Mouse (Mus musculus): ENCODE measurements at regions not wholly inside any gene's neighbourhood (a gene's known extent, or its start where the extent isn't known, plus 50 kb on each side); places are given as distances from the start of the nearest gene placed in this dataset.
"Not testable (repeated sequence)": the region's sequence is repeated elsewhere in the genome, so short reads cannot be mapped to it uniquely, and the experiment has no call there.

DNA sequence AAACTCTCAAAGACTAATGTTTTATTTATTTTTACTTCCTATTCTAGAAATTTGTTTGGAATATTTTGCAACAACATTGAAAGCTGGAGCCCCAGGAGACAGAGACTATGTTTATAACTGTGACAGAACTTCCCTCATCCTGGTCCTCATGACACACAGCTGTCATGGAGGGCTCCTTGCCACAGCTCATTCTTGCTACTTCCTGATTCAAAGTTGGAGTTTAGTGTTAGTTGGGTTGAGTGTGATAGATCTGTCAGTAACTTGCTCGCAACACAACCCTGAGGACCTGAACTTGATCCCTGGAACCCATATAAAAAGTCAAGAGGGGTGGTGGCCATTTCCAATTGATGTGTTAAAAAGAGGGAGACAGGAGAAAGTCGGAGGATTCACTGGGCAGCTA, 328.3 kb upstream of the Nox3 start:
- no peak for DNase-seq (ENCODE audit: inconsistent age in 2 of 2, low spot score in 1 of 2)

DNA sequence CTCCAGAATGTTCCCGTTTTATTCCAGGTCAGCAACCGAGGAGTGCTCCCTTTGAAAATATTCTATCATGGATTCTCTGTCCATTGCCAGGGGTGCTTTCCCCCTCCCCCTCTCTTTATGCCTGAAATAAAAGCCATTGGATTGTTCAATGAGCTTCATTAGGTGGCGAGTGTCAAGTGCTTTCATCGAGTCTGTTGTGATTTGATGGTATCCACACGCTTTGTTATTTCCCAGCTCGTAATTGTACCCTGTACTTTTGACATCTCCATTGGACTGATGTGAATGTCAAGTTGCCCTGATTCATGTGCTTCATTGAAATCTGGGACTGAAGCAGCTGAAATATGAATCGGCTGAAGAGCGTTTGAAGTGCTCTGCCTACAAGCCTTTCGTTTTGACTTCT, 333.1 kb upstream of the Nox3 start:
- DNase-seq (ENCODE audit: inconsistent age in 2 of 2, low spot score in 1 of 2) = no peak

DNA sequence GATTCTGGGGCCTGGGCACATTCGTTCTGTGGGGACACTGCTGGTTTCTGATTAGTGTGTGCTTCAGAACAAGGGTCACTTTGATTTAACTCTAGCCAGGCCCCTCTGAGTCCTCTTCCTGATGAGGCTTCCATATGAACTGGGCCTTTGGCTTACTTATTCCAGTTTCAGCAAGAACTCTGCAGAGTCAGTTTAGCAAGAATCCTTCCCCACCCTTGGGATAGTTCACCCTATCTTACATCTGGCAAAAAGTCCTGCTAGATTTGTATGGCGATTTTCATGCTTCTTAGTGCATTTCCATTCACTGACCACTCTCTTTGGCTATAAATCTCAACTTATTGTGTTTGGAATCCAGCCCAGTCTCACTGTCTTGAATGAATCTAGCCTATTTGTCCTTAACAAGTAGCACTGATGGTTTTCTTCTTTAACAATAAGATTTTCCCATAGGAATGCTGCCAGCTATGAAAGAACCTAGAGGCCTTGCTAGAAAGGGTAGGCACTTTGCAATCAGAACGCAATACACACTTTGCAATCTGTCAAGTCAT, 338.8 kb upstream of the Nox3 start:
- DNase-seq (ENCODE audit: inconsistent age in 2 of 2, low spot score in 1 of 2) = peak in 1 of 2 experiments; percentile 21

DNA sequence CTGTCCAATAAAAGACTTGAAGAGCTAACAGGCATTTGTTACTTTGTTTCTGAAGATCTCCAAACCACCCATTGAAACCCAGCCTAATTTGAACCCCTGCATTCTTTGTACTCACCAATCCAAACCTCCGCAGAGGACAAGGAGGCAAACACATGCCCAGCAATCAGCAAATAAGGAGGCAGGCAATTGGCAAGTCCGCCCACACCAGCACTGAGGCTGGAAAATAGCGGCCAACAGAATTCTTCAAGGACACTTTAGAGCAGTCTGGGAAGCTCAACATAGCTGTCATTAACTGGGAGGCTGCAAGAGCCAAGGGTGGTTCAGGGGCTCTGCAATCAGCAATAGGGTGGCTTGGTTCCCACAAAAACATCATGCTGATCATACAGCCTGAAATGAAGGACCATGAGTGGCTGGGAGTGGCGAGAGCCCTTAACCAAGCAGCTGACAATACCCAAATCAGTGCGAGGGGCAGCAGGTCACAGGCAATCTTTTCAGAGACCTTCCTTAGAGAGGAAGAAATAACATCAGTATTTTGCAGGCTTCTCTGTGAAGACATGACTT, 344.1 kb upstream of the Nox3 start:
- DNase-seq (ENCODE audit: inconsistent age in 2 of 2, low spot score in 1 of 2) = peak in 1 of 2 experiments; percentile 56

DNA sequence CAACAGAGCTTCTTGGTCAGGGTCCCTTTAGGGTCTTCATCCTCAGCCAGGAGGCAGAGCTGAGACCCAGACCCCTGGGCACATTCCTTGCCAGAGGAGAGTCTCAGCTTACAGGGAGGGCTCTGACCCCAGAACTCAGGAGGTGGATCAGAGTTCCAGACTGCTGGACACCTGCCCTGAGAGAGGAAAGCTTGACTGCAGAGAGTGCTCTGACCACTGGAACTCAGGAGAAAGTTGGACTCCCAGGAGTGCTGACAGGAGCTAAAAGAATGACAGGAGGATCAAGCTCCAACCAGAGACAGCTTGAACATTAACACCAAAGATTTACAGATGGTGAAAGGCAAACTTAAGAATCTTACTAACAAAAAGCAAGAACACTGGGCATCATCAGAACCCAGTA, 364.1 kb upstream of the Nox3 start:
- not testable (repeated sequence) for DNase-seq (ENCODE audit: inconsistent age in 2 of 2, low spot score in 1 of 2)

DNA sequence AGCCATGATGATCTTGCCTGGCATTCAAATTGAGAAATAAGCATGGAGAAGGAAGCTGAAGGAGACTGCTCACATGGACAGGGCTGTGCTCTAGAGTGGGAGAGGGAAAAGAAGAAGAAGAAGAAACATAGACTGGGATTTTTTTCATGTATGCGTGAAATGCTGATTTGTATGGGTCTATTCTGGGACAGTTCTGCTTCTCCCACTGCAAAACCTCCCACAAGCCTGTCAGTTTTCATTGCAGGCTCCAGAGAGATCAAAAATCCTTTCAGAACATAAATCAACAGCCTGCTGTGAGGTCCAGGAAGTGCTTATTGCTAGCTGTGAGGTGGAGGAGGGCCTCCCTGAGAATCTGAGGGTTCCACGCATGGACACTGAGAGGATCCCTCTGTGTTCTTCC, 377.3 kb upstream of the Nox3 start:
- no peak for DNase-seq (ENCODE audit: inconsistent age in 2 of 2, low spot score in 1 of 2)

DNA sequence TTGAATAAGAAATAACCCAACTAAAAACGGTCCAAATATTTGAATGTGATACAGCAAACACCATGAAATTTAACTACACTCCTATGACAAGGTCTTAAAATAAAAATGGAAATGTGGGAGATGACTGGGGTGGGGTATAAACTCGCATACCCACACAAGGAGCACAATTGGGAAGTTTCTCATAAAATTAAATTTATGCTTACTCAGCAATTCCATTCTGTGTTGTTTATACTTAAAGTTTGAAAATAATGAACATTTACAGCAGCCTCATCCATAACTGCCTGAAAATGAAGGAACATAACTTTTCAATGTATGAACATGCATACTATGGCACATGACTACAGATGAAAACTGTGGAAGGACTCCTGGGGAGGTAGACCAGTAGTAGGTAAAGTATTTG, 384.5 kb upstream of the Nox3 start:
- no peak for DNase-seq (ENCODE audit: inconsistent age in 2 of 2, low spot score in 1 of 2)

DNA sequence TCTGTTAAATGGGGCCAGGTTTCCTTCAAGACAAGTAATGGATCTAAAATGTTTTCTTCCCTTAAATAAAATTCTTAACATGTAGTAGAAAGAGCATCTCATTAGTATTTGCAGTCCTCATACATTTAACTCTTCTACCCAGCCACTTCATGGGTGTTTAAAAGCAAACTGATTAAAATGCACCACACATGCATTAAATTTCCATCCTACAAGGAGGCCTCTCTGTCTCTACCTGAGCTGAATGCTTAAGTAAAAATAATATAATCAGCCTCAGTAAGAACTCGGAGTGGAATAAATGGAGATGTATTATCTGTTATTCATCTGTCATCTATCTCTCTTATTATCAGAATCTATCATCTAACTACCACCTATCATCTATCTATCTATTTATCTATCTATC, 398.6 kb upstream of the Nox3 start:
- DNase-seq (ENCODE audit: inconsistent age in 2 of 2, low spot score in 1 of 2) = no peak

DNA sequence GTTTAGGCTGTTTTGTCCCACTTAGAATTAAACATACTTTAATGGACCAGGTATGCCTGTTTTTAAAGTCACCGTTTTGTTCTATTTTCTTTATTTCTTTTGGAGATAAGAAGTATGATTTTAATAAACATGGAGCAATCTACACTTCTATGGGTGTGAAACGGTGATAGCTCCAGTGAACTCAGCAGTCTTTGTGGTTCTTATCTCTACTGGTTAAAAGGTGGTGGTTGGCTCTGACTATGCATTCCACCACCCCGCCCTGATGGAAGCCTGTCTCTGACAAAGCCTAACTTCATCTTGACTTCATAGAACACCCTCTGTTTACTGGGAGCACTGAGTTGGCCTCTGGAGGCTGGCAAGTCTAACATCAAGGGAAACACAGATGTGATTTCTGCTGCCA, 407.3 kb upstream of the Nox3 start:
- no peak for DNase-seq (ENCODE audit: inconsistent age in 2 of 2, low spot score in 1 of 2)

DNA sequence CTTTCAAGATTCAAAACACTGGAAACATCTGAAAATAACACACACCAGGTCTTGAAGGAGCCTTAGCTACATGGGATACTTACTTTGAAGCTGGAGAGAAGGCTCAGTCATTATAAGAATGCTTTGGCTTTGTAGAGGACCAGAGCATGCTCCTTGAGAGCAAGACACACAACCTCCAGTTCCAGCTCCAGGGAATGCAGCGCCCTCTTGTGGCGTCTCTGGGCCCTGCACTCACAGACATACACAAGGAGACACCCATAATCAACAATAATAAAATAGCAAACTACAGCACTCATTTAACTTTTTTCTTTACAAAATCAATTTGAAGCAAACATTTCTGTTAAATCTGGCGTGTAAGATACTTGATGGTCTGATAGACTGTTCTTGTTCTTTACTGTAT, 413.2 kb upstream of the Nox3 start:
- DNase-seq (ENCODE audit: inconsistent age in 2 of 2, low spot score in 1 of 2) = peak; percentile 15 to 37

DNA sequence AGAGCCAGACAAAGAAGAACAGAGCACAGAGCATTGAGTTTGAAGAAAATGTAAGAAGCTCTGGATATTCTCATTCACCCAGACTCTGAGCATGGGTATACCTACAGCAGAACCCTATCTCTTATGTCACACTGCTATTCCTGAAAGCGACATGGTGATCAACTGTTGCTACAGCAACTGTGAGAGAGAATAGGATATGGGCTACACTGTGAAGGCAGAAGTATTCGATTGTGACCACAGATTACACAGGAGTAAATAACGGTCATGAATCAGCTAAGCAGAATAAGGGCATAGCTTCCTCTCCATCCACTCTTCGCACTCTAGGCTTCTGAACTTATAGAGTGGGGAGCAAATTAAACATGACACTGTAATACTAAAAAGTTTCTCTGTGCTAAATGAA, 417.0 kb upstream of the Nox3 start:
- DNase-seq (ENCODE audit: inconsistent age in 2 of 2, low spot score in 1 of 2) = no peak

DNA sequence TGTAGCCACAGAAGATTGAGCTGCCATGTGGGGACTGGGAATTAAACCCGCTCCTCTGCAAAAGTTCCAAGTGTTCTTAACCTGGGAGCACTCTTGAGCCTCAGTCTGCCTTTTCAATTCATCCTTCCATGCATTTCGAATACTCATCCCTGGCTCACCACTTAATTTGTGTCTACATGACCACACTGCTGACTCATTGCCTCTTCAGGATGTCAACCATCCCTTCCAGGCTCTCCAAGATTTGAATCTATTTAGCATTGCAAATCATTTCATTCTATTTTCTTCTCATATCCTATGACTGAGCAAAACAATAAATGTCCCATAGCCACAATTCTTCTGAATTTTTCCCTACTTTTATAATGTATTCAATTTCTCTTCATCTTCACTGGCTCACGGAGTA, 420.4 kb upstream of the Nox3 start:
- no peak for DNase-seq (ENCODE audit: inconsistent age in 2 of 2, low spot score in 1 of 2)

DNA sequence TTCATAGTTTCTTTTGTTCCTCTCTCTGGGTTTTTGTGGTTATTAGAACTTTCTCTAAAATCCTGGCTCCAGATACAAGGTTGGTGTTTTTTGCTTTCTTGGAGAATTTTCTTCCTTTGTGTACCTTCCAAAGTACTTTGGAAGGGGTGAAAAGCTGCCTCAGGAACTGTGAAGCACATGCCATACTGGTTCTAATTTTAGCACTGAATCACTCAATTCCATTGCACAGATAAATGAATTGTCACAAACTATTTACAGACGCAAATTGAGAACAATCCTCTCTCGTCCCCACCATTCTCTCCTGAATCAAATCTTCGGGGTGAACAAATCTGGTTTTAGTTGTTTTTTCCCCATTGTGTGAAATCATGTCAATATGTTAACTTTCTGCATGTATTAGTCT, 437.6 kb upstream of the Nox3 start:
- DNase-seq (ENCODE audit: inconsistent age in 2 of 2, low spot score in 1 of 2) = no peak

DNA sequence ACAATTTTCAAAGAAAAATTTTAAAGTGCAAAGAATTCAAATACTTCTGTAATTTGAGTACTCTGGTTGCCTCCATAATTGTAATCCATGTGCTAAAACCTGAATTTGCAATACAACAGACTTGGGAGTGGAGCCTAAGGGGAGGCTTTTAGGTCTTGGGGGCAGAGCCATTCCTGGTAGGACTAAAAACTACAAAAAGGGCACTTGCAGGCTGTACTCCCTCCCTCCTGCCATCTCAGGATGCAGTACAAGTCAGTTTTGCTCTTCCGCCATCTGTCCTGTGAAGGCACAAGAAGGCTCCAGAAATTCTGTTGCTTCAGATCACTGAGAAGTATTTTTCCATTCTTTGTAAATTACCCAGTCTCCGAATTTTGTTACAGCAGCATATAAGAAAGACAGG, 467.4 kb upstream of the Nox3 start:
- no peak for DNase-seq (ENCODE audit: inconsistent age in 2 of 2, low spot score in 1 of 2)

DNA sequence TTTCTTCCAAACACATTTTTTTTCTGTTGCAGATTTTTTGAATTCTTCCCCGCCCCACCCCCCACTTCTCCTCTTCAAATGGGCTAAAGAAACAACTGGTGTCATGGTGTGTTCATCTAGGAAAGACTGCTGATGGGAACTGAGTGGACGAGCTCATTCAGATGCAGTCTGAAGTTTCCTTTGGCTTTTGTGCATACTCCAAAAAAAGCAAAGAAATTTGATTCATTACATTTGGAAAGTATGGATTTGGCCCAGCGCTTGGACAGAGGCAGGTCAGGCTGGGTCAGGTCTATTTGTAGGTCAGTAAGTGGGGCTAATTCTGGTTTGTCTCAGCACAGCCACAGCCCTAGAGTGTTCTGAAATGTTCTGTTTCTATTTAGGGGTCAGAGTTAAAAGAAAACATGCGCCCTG, 477.9 kb upstream of the Nox3 start:
- peak; percentile 20 to 51 for DNase-seq (ENCODE audit: inconsistent age in 2 of 2, low spot score in 1 of 2)

DNA sequence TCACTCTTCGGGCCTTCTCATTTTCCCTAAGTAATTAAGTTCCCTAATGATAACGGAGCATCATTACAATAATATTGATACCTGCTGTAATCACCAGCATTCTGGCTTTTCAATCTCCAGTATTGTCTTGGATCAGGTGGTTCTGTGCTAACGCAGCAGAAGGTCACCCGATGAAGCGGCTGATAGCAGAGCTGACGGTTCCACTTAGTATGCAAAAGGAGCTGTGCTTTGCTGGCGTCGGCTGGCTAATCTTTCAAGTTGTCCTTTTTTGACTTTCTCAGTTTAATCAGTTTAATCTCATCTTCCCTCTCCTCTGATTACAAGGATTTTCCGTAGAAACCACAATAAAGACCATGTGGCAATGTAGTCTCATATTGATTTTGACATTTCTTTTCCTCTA, 478.9 kb upstream of the Nox3 start:
- no peak for DNase-seq (ENCODE audit: inconsistent age in 2 of 2, low spot score in 1 of 2)

DNA sequence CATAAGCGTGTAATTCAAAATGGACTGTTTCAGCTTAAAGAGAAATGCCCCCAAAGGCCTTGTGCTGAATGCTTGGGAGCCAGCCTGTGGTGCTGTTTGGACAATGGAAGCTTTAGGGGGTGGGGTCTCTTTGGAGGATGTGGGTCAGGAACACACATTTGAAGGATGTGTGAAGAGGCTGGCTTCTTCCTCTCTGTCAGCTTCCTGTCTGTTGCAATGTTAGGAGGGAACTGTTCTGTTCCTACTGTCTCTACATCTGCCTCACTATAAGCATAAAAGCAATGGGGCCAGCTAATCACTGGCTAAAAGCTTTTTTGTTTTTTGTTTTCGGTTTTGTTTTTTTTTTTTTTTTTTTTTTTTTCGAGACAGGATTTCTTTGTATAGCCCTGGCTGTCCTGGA, 480.5 kb upstream of the Nox3 start:
- DNase-seq (ENCODE audit: inconsistent age in 2 of 2, low spot score in 1 of 2) = no peak

DNA sequence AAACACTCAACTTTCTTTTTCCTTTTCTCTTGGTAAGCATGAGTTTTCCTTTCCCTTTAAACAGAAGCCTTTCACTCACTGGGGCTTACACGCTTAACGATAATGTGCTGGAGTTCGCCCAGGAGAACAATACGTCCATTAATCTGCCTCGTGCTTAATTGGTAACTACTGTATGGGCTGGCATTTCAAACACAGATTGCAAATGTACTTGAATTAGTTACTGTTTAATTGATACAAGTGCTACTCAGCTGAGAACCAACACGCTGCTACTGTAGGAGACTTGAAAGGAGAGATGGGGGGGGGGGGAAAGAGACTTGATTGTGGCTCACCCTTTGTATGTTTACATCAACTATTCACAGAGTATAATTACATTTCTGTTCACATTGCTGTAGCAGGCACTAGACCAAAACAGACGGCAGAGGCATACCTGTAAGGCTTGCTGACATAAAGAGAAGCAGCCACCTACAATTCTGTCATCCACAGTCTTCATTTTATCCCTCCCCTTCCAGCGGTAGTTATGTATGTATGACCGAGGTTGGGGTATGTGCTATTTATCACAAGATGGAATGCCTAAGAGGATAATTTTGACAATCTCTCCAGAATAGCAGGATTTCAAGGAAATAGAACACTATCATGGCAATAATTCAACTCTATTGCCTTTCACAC, 481.6 kb upstream of the Nox3 start:
- DNase-seq (ENCODE audit: inconsistent age in 2 of 2, low spot score in 1 of 2) = no peak

DNA sequence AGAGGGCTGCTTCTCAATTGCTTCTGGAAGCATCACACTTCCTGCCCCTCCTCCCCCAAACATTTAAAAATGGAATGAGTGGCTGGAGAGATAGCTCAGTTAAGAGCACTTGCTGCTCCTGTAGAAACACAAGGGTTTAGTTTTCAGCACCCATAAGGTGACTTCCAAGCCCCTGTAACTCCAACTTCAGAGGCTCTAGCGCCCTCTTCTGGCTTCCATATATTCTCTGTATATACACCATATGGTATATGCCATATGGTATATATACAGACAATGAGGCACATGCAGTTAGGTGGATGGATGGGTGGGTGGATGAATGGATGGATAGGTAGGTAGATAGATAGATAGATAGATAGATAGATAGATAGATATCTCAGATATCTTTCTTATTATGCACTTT, 483.2 kb upstream of the Nox3 start:
- no peak for DNase-seq (ENCODE audit: inconsistent age in 2 of 2, low spot score in 1 of 2)

DNA sequence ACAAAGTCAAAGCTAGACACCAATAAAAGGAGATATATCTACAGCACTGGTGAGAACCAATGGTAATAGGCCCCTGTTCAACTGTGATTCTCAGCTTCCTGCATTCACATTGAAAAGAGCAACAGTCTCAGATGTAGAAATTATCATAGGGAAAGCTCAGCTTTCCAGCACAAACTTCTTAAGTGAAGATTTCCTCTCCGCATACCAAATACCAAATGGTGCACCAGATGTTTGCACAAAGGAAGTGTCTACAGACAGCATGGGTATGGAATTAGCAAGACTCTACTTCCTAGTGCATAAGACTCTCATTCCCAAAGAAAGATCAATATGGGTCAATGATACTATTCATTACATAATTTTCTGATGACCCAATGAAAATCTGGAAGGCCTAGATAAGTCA, 486.0 kb upstream of the Nox3 start:
- no peak for DNase-seq (ENCODE audit: inconsistent age in 2 of 2, low spot score in 1 of 2)

DNA sequence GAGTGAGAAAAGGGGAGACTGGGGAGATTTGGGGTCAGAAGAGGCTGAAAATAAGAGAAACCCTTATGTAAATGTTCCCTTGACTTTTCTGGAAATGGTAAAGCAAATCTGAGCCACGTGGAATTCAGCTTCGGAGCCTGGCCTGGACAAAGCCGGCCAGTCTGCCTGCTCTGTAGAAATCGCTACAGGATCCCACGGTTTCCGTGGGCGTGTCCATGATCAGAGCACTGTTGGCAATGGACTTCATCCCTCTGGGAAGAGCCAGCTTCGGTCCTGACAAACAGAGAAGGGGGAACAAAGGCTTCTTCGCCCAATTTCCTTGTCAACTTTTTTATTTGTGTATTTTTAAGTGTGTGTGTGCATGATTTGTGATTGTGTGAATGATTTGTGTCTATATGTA, 490.7 kb upstream of the Nox3 start:
- DNase-seq (ENCODE audit: inconsistent age in 2 of 2, low spot score in 1 of 2) = no peak

DNA sequence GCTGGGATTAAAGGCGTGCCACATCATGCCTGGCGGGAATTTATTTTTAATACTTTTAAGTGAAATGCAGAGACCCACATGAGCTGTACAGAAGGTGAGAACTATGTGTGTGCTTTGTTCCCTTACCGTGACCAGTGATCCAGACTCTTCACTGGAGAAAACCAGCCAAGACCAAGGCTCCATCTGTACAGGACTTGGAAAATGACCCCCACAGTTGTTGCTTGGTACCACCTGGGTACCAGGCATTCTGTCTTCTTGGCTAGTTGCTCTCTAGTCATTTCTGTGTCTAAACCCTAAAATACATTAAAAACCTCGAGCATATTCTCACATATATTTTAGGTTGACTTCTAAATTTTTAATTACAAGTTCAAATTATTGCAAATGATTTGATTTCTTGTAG, 491.5 kb upstream of the Nox3 start:
- DNase-seq (ENCODE audit: inconsistent age in 2 of 2, low spot score in 1 of 2) = no peak

DNA sequence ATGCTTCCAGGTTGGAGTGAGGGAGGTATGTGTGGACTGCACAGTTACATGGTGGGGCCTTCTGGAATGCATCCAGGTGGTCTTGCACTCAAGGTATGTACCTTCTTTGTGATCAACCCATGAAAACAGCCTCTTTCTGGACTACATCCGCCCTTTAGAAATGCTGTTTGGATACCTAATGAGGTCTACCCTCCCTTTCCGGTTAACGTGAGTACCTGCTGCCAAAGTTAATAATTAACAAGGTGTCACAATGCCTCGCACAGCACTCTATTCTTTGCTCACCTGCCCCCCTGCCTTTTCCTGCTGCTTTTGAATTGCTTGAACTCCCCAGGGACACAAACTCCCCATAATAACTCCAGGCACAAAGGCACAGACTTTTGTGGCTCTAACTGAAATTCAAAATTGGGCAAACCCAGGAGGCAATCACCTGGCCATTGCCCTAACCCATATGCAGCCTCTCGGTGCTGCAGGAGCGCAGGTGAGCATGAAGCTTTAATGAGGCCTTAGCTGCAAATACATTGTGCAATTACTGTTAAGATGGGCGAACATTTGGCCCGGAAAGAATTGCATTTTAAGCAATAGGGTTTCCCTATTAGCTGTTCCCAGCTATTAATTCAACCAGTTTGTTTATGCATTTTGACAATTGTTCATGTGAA, 500.9 kb upstream of the Nox3 start:
- no peak for DNase-seq (ENCODE audit: inconsistent age in 2 of 2, low spot score in 1 of 2)
